ENCODE assay signal across 23 mouse cellular contexts in the genomic region with DNA sequence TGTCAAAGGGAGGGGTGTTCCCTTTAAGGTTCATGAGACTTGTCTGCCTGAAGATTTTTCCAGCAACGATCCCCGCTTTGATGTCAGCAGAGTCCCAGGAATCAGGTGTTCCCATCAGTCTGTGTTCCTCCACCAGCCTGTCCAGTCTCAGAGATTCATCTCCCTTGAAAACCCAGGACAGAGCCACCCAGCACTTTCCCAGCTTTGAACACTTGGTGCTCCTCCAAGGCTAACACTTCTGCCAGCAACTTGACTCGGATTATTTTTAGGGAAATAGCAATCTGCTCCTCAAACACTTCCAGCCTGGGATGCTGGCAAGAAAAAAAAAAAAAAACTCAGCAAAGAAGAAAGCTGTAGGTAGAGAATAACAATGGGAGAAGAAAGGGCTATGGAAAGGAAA.
DNase-seq lines count a peak whose midpoint lies in the region; TF ChIP-seq lines count a peak whose summit lies in the region.
"Had no signal": no experiment of that assay in that cellular context is flagged by ENCODE, and none has a peak within 500 bp of the region (broad histone marks: within the 10 kb centered on the region; RNA-seq: fewer than 3 reads in every experiment).

No protein-coding gene starts in this region.

- peak overlapping the region; percentile 24; the same call in 1 of the 2 replicates for H3K27ac ChIP-seq in gastrocnemius, adult 2 months
- H3K27ac ChIP-seq: embryonic facial prominence, embryonic 10.5 days; embryonic facial prominence, embryonic 13.5 days; forebrain, embryonic 12.5 days; heart, embryonic 13.5 days; hindbrain, embryonic 12.5 days; hindbrain, embryonic 15.5 days had no signal

- peak; percentile 28 to 38 for DNase-seq in cerebellum, postnatal 10 days
- no peak for DNase-seq in cerebellum, adult 18-20 months
- DNase-seq in gastrocnemius, adult 2 months: peak; percentile 31
- no peak for DNase-seq in gastrocnemius, adult 8-10 months (ENCODE audit: low spot score in 2 of 2)
- peak; percentile 15 to 47 for DNase-seq in left cerebral cortex, adult 18-20 months (ENCODE audit: low spot score in 2 of 2)
- no peak for DNase-seq in left cerebral cortex, postnatal 14 days (ENCODE audit: low spot score in 2 of 2)
- DNase-seq in brain, adult 2 months (ENCODE audit: low read depth, low spot score): peak; percentile 71
- DNase-seq in kidney, postnatal 4 days: no peak
- DNase-seq: adrenal gland, adult 8-10 months; adrenal gland, postnatal 25 days; cerebellum, adult 2 months; cerebellum, adult 9-11 months; cerebellum, postnatal 36 days; embryo, embryonic 11 days; gastrocnemius, postnatal 25 days; heart, adult 18-20 months had no signal

- no peak for TF ChIP-seq CTCF in gastrocnemius, adult 2 months (IDR thresholded peaks at IDR 0.05)

- H3K4me3 ChIP-seq in gastrocnemius, adult 2 months: no peak overlapping the region
- H3K4me3 ChIP-seq: embryonic facial prominence, embryonic 10.5 days; embryonic facial prominence, embryonic 13.5 days; erythroblast, embryonic 14.5 days; forebrain, embryonic 12.5 days; heart, embryonic 13.5 days; hindbrain, embryonic 12.5 days; hindbrain, embryonic 15.5 days had no signal

- intact Hi-C loops in gastrocnemius, adult 2 months (cut with DNase I): no loop called here
- intact Hi-C loops in left cerebral cortex, postnatal 14 days (cut with DNase I): no loop called here

Comparison
In these comparisons a context has a peak if more than half of its experiments do, and no peak if none do; other contexts are left out.
1. DNase-seq: peak in cerebellum, postnatal 10 days (2 of 2), gastrocnemius, adult 2 months (single experiment), left cerebral cortex, adult 18-20 months (2 of 2) and brain, adult 2 months (single experiment); none in cerebellum, adult 18-20 months (0 of 2), gastrocnemius, adult 8-10 months (0 of 2), left cerebral cortex, postnatal 14 days (0 of 2) and kidney, postnatal 4 days (0 of 2).